Mouse (Mus musculus) CH12.LX (cell line): ENCODE data around the gene Hdac5.

ENCODE experiments used
- CTCF ChIP-seq, 2 experiments: IDR thresholded peaks in 1 of 2; conservative IDR thresholded peaks in 1 of 2; 2 replicates each; pipeline ENCODE4 v1.5.1; 2011 to 2012; ENCODE audit warnings: low read depth in 2 of 2, low read length in 2 of 2, improper control_type of control experiment in 1 of 2, inconsistent platforms in 1 of 2, mild to moderate bottlenecking in 1 of 2, moderate library complexity in 1 of 2
- EP300 ChIP-seq: IDR thresholded peaks from 2 replicates; pipeline ENCODE4 v1.6.1; 2011; ENCODE audit warnings: low read length, improper control_type of control experiment
- MAZ ChIP-seq: IDR thresholded peaks from 2 replicates; pipeline ENCODE4 v1.6.1; 2012; ENCODE audit warnings: low read depth, mild to moderate bottlenecking, inconsistent platforms, low read length, improper control_type of control experiment, moderate library complexity
- POLR2A ChIP-seq: IDR thresholded peaks from 2 replicates; pipeline ENCODE4 v1.6.1; 2011; ENCODE audit warnings: low read depth, mild to moderate bottlenecking, improper control_type of control experiment, low read length
- SIN3A ChIP-seq: IDR thresholded peaks from 2 replicates; pipeline ENCODE4 v1.6.1; 2012; ENCODE audit warnings: low read length, improper control_type of control experiment, inconsistent platforms

DNA sequence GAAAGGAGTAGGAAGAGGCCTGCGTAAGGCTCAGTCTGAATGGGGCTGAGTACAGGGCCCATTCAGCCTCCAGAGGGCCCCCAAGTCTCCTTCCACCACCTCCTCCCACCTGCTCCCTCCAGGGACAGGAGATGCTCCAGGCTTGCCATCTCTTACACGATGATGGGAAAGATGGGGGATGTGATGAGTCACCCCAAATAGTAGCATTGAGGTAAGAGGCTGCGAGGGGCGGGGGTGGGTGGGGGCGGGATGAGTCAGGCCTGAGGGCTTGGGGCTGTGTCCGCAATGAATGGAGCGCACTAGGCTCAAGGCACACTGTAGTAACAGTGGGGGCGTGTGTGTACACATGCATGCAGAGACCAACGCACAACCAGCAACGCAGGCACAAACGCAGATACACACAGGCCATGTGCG lies 28.6 kb downstream of the Hdac5 start:
- TF ChIP-seq POLR2A (no peak), EP300 (no peak), CTCF (conservative IDR thresholded peaks at IDR 0.05 in 1 of 2, IDR thresholded peaks at IDR 0.05 in 1 of 2; ENCODE audit: low read depth in 2 of 2, low read length in 2 of 2) (peak in 1 of 2 experiments; percentile 60; a peak in 2 of 4 replicates), MAZ (no peak), SIN3A (no peak)
